Mouse (Mus musculus) kidney, embryonic 15.5 days (tissue): Measurements from ENCODE around the gene Aspm. TPM values are rescaled to one million over a fixed set of nuclear protein-coding genes. Genes with fewer than 3 reads are reported as not detected.

ENCODE experiments used
- ATAC-seq: fragments of 200-750 bp; cut with Nextera tagmentation; replicated peaks from 2 replicates; pipeline ENCODE4 v1.8.0; 2017; ENCODE audit warnings: moderate TSS enrichment; ENCODE audit not compliant: low FRiP score
- H3K27ac ChIP-seq: fragments of 300-500 bp; sonication (generic); 2 replicates; pipeline ENCODE4 v1.5.1; 2015; ENCODE audit warnings: mild to moderate bottlenecking, inconsistent platforms
- H3K27me3 ChIP-seq: fragments of 300-500 bp; sonication (generic); 2 replicates; pipeline ENCODE4 v1.6.1; 2015; ENCODE audit warnings: inconsistent platforms
- H3K36me3 ChIP-seq: fragments of 300-500 bp; sonication (generic); 2 replicates; pipeline ENCODE4 v1.6.1; 2015; ENCODE audit warnings: inconsistent platforms
- H3K4me1 ChIP-seq: fragments of 300-500 bp; sonication (generic); 2 replicates; pipeline ENCODE4 v1.6.1; 2015; ENCODE audit warnings: inconsistent platforms
- H3K4me2 ChIP-seq: fragments of 300-500 bp; sonication (generic); 2 replicates; pipeline ENCODE4 v1.6.1; 2015; ENCODE audit warnings: moderate library complexity, mild to moderate bottlenecking, inconsistent platforms
- H3K4me3 ChIP-seq: fragments of 300-500 bp; sonication (generic); replicated peaks from 2 replicates; pipeline ENCODE4 v1.5.1; 2015; ENCODE audit warnings: mild to moderate bottlenecking, inconsistent platforms
- H3K9ac ChIP-seq: fragments of 300-500 bp; sonication (generic); 2 replicates; pipeline ENCODE4 v1.6.1; 2015; ENCODE audit warnings: mild to moderate bottlenecking, inconsistent platforms
- H3K9me3 ChIP-seq: fragments of 300-500 bp; sonication (generic); replicated peaks from 2 replicates; pipeline ENCODE4 v1.6.1; 2016; ENCODE audit warnings: inconsistent platforms
- WGBS: fragments of 180-500 bp; shearing (Covaris S2); methylation state at CpG from one replicate; pipeline ENCODE4 v1.1.7; 2015; ENCODE audit warnings: mixed read lengths; 5-methylcytosine and 5-hydroxymethylcytosine counted together
- polyA plus RNA-seq: library from polyadenylated mRNA; unstranded; fragments of >200 nt; fragmentation: Nextera tagmentation; extraction: Ambion mirVana; gene quantifications from 2 replicates; pipeline ENCODE4 v1.2.1, GENCODE M21; 2015

Aspm gene
- polyA plus RNA-seq, 1 experiment from 2014 or later = 15.8 TPM

DNA sequence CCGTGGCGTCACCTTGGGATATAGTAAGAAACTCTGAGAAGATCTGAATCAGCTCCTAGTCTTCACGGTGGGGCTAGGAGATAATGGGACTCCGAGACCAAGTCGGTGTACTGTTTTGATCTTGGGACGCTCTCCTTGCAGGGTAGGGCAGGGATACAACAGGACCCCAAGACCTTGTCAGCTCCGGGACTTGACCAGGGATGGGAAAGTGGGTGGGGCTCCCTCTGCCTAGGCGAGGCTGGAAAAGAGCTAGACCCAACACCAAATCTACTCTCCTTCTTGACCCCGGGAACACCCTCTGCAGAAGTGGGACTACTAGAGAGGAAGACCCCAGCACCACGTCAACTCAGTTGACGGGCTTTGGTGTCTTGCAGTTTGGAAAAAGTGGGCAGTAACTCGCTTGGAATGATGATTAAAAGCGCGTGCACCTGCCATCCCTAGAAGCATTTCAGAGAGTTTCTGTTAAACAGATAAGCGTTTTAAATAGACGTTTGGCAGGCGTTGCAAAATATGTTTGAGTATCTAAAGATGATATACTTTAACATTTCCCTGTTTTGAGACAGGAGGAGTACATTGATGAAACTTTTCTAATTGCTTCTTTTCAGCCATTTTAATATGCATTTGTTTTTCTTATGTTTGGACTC is 776 bp downstream of the Aspm start:
- peak overlapping the region; percentile 74 for H3K4me2 ChIP-seq
- no peaks in the 10 kb centered on the region for H3K27me3 ChIP-seq
- H3K9ac ChIP-seq = peak overlapping the region; percentile 66
- peak overlapping the region; percentile 77 for H3K27ac ChIP-seq
- WGBS = 3% methylated on average over 17 of the region's 17 CpGs
- peaks cover 29% of the 10 kb centered on the region for H3K4me1 ChIP-seq
- peaks cover 24% of the 10 kb centered on the region for H3K36me3 ChIP-seq
- no peaks in the 10 kb centered on the region for H3K9me3 ChIP-seq
- ATAC-seq = peak; percentile 57
- H3K4me3 ChIP-seq = peak overlapping the region; percentile 79

GRCm38 (mm10) chr1:139460807-139461206 is 6.2 kb downstream of the Aspm start:
- 79% methylated on average over 5 of the region's 5 CpGs for WGBS
- H3K36me3 ChIP-seq = peaks cover 66% of the 10 kb centered on the region
- ATAC-seq = no peak

GRCm38 (mm10) chr1:139465936-139466335 is 11.4 kb downstream of the Aspm start:
- no peak overlapping the region for H3K9ac ChIP-seq
- H3K4me1 ChIP-seq = no peaks in the 10 kb centered on the region
- no peak overlapping the region for H3K27ac ChIP-seq
- H3K27me3 ChIP-seq = no peaks in the 10 kb centered on the region
- 89% methylated on average over 11 of the region's 11 CpGs for WGBS
- H3K9me3 ChIP-seq = no peaks in the 10 kb centered on the region
- no peak overlapping the region for H3K4me2 ChIP-seq
- H3K36me3 ChIP-seq = peaks cover 78% of the 10 kb centered on the region
- no peak for ATAC-seq
- H3K4me3 ChIP-seq = no peak overlapping the region

More at GRCm38 (mm10) chr1:139460807-139461206, 6.2 kb downstream of the Aspm start:
- Histone ChIP-seq H3K27me3 (no peaks in the 10 kb centered on the region), H3K9me3 (no peaks in the 10 kb centered on the region), H3K4me3 (no peak overlapping the region), H3K4me1 (peaks cover 18% of the 10 kb centered on the region), H3K4me2 (no peak overlapping the region), H3K27ac (no peak overlapping the region), H3K9ac (no peak overlapping the region)

DNA sequence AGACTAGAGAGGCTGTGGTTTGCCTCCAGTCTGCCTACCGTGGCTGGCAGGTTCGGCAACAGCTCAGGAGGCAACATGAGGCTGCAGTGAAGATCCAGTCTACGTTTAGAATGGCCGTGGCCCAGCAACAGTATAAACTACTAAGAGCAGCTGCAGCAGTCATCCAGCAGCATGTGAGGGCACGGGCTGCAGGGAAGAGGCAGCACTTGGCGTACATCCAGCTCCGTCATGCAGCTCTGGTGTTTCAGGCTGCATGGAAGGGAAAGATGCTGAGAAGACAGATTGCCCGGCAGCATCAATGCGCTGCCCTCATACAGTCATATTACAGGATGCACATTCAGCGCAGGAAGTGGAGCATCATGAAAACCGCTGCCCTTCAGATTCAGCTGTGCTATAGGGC is 24.3 kb downstream of the Aspm start:
- Histone ChIP-seq H3K27me3 (no peaks in the 10 kb centered on the region), H3K9me3 (no peaks in the 10 kb centered on the region), H3K4me1 (no peaks in the 10 kb centered on the region), H3K27ac (no peak overlapping the region), H3K4me3 (no peak overlapping the region), H3K36me3 (peaks cover 90% of the 10 kb centered on the region), H3K4me2 (no peak overlapping the region), H3K9ac (no peak overlapping the region)
- ATAC-seq = no peak
- 94% methylated on average over 11 of the region's 11 CpGs for WGBS

DNA sequence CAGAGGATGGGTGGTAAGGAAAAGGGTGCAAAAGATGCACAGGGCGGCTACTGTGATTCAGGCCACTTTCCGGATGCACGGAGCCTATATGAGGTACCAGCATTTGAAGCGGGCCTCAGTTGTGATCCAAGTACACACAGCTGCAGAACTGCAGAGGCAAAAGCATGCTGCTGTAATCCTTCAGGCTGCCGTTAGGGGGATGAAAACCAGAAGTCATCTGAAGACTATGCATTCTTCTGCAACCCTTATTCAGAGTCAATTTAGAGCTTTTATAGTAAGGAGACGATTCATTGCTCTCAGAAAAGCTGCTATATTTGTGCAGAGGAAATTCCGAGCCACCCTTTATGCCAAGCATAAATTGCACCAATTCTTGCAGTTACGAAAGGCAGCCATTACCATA is 25.7 kb downstream of the Aspm start:
- peaks cover 88% of the 10 kb centered on the region for H3K36me3 ChIP-seq
- no peak overlapping the region for H3K4me2 ChIP-seq
- WGBS = 93% methylated on average over 8 of the region's 8 CpGs

DNA sequence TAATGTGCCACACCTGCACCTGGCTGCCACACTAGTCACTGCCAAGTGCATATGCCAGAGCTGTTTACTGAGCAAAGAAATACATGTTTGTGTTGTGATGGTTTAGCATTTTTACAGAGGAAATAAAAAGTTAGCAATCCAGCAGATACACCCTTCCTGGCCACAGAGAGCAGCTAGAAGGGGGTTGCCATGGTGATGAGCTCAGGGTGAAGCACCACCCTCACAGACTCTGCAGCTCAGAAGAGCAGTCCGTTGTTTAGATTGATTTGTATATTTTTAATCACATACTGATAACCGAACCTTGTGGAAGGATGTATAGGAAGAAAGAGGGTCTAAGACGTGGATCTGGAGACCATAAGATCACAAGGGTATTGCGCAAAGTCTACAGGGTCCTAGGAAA is 26.6 kb downstream of the Aspm start:
- H3K36me3 ChIP-seq = peaks cover 86% of the 10 kb centered on the region
- ATAC-seq = no peak

More for the DNA sequence above, 25.7 kb downstream of the Aspm start:
- ATAC-seq = no peak
- no peak overlapping the region for H3K27ac ChIP-seq
- H3K4me1 ChIP-seq = no peaks in the 10 kb centered on the region
- H3K4me3 ChIP-seq = no peak overlapping the region
- no peak overlapping the region for H3K9ac ChIP-seq
- H3K9me3 ChIP-seq = no peaks in the 10 kb centered on the region
- H3K27me3 ChIP-seq = no peaks in the 10 kb centered on the region

DNA sequence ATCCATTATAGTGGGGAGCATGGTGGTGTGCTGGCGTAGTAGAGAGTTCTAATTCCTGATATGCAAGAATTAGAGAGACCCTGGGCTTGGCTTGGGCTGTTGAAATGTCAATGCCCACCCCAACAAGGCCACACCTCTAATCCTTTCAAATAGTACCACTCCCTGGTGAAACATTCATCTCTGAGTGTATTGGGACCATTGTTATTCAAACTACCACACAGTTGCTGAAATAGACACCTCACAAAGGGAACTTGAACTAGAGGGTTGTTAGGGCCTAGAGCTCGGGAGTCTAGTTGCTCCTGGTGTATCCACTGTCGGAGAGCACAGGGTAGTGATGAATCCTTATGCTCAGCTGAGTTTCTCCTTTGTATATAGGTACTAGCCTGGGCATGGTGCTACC is 40.1 kb downstream of the Aspm start:
- Histone ChIP-seq H3K27ac (no peak overlapping the region), H3K4me1 (no peaks in the 10 kb centered on the region), H3K4me2 (no peak overlapping the region), H3K4me3 (no peak overlapping the region), H3K9ac (no peak overlapping the region), H3K27me3 (no peaks in the 10 kb centered on the region), H3K36me3 (peaks cover 53% of the 10 kb centered on the region), H3K9me3 (no peaks in the 10 kb centered on the region)
- 93% methylated on average over 3 of the region's 3 CpGs for WGBS
- no peak for ATAC-seq

More for the DNA sequence above, 26.6 kb downstream of the Aspm start:
- Histone ChIP-seq H3K27me3 (no peaks in the 10 kb centered on the region), H3K27ac (no peak overlapping the region), H3K4me2 (no peak overlapping the region), H3K4me1 (no peaks in the 10 kb centered on the region), H3K9ac (no peak overlapping the region), H3K9me3 (no peaks in the 10 kb centered on the region), H3K4me3 (no peak overlapping the region)
- WGBS = 90% methylated on average over 4 of the region's 4 CpGs

- 93% methylated on average over 2 of the region's 2 CpGs for WGBS
- no peak for ATAC-seq
- Histone ChIP-seq H3K9me3 (no peaks in the 10 kb centered on the region), H3K27ac (no peak overlapping the region), H3K4me2 (no peak overlapping the region), H3K36me3 (peaks cover 45% of the 10 kb centered on the region), H3K4me3 (no peak overlapping the region), H3K27me3 (no peaks in the 10 kb centered on the region), H3K4me1 (no peaks in the 10 kb centered on the region), H3K9ac (no peak overlapping the region)
Measured at GRCm38 (mm10) chr1:139495408-139495807, 40.8 kb downstream of the Aspm start.

DNA sequence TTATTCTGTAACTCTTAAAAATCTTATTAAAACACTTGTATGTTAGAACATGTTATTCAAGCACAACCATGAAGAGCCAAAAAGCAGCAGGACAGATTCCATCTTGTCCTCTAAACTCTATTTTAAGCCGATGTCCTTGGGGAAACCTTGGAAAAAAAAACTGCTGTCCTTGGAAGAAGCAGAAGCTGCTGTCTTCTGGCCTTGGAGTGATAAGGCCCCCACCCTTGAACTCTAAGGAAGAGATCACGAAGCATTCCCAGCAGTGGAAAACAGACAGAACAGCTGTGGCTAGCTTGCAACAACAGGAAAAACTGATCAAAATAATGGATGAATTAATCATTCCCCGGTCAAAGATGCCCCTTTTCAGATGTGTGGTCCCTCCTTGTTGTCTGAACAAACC is 41.6 kb downstream of the Aspm start:
- no peak overlapping the region for H3K27ac ChIP-seq
- peaks cover 40% of the 10 kb centered on the region for H3K36me3 ChIP-seq
- H3K4me3 ChIP-seq = no peak overlapping the region
- H3K4me1 ChIP-seq = no peaks in the 10 kb centered on the region
- 83% methylated on average over 3 of the region's 3 CpGs for WGBS
- no peak overlapping the region for H3K9ac ChIP-seq
- H3K27me3 ChIP-seq = no peaks in the 10 kb centered on the region
- no peak overlapping the region for H3K4me2 ChIP-seq
- no peak for ATAC-seq
- H3K9me3 ChIP-seq = no peaks in the 10 kb centered on the region

GRCm38 (mm10) chr1:139499751-139500150 is 45.2 kb downstream of the Aspm start:
- Histone ChIP-seq H3K4me1 (no peaks in the 10 kb centered on the region), H3K36me3 (peaks cover 9% of the 10 kb centered on the region), H3K4me3 (no peak overlapping the region), H3K27ac (no peak overlapping the region), H3K9me3 (no peaks in the 10 kb centered on the region), H3K27me3 (no peaks in the 10 kb centered on the region), H3K4me2 (no peak overlapping the region), H3K9ac (no peak overlapping the region)
- no peak for ATAC-seq

DNA sequence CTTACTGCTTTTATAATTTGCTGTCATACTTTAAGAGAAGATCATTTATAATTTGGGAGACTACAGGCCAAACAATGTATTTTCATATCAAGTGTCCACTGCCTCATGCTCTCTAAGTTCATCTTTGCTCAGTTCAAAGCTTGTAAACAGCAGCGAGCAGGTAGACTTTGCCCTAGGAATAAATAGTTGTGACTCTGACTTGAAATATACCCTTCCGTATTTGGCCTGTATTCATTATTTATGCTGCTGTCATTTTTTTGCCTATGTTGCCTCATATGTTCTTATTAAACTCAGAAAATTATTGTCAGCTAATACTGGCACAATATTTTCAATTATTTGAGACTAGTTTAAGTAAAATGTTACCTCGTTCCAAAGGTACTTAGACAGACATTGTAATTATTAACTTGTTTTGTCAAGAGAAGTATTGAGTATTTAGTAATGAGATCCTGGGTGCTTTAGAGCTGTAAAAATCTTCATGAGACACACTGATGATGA is 46.7 kb downstream of the Aspm start, which contains the start of gene F13b:
Gene F13b (plus strand): TSS at position 445 of the 495 bp plus-strand sequence.
- 83% methylated on average over 3 of the region's 3 CpGs for WGBS
- Histone ChIP-seq H3K4me3 (no peak within 1 kb of the TSS), H3K9ac (no peak within 1 kb of the TSS), H3K9me3 (no peaks in the 10 kb centered on the region), H3K4me1 (no peaks in the 10 kb centered on the region), H3K4me2 (no peak within 1 kb of the TSS), H3K36me3 (no peaks in the 10 kb centered on the region), H3K27me3 (no peaks in the 10 kb centered on the region), H3K27ac (no peak within 1 kb of the TSS)
- no peak for ATAC-seq

GRCm38 (mm10) chr1:139514556-139514955 is 60.0 kb downstream of the Aspm start:
- no peaks in the 10 kb centered on the region for H3K36me3 ChIP-seq
- H3K9ac ChIP-seq = no peak overlapping the region
- no peak for ATAC-seq
- 87% methylated on average over 12 of the region's 12 CpGs for WGBS
- H3K4me1 ChIP-seq = no peaks in the 10 kb centered on the region
- no peak overlapping the region for H3K27ac ChIP-seq
- no peak overlapping the region for H3K4me3 ChIP-seq
- H3K4me2 ChIP-seq = no peak overlapping the region
- H3K27me3 ChIP-seq = no peaks in the 10 kb centered on the region
- no peaks in the 10 kb centered on the region for H3K9me3 ChIP-seq
